Mouse (Mus musculus) erythroblast, adult 5-6 weeks (primary cell): ENCODE data around the gene N6amt1. TPM values are rescaled to one million over a fixed set of nuclear protein-coding genes. Genes with fewer than 3 reads are reported as not detected.

ENCODE experiments used
- ATAC-seq: replicated peaks from 2 replicates; pipeline ENCODE4 v1.8.0; 2016; ENCODE audit warnings: moderate number of reproducible peaks, mild to moderate bottlenecking, moderate TSS enrichment, inconsistent platforms; ENCODE audit not compliant: poor library complexity, low FRiP score, severe bottlenecking
- total RNA-seq, 2 experiments: library from RNA; stranded (forward) in 1 of 2; stranded (reverse) in 1 of 2; fragments of 150-400 nt in 1 of 2; fragments of 200-764, 138-1000 nt in 1 of 2; gene quantifications; 2 replicates each; pipeline versions ENCODE4 v1.2.3 to v1.2.4; 2015 to 2017; ENCODE audit warnings: low replicate concordance in 2 of 2

Gene N6amt1
- 3.3 and 6.9 TPM in 2 replicates for total RNA-seq (2015; ENCODE audit: low replicate concordance)
- total RNA-seq (2017; ENCODE audit: low replicate concordance): 0.43 and 3.6 TPM in 2 replicates

DNA sequence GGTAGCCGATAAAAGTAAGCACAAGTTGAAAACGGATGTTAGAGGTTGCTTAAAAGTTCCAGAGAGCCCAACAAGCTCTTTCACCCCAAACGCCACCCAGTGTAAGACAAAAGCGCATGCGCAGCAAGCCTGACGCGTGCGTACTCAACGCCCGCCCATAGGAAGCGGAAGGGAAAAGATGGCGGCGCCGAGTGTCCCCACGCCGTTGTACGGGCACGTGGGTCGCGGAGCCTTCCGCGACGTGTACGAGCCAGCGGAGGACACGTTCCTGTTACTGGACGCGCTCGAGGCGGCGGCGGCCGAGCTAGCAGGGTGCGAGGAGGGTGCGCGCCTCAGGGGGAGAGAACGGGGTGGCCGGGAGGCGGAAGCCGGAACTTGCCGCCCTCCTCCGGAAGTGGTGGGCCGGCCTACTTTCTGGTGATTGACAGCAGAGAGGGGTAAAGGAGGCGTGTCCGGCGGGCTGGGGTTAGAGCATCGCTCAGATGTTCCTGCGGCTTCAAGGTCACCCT lies at the start of gene N6amt1:
N6amt1 (plus strand) TSS at position 111 of the 509 bp plus-strand sequence.
- peak; percentile 99 for ATAC-seq

DNA sequence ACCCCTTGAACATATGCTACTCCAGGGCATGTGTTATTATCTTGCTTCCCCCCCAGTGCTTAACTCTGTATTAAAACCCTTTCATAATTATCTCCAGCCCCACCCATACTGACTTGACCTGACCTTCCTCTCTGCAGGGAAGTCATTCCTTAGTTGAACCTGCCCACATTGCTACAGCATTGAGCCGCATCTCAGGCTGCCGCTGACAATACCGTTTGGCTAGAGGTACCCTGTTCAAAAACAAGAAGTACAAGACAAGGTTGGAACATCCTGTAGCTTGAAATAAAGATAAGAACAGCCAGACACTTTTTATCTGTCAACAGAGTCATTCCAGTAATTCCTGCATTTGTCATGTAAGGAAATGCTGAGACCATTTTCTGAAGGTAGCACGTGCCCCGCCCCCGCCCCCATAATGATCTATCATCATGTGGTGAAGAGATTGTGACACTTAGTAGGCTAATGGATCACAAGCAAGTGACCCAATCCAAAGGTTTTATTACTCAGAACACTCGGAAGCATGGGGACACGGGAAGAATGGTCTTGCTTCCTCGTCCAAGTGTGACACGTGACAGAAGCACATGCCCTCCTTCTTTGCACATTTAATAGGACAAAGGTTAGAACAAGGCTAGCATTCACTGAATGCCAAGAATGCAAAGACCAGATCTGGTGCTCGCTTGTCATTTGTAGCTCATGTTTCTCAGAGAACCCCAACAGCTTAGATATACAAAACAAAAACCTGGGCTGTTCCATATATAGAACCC lies 48.6 kb upstream of the N6amt1 start:
- no peak for ATAC-seq

GRCm38 (mm10) chr16:87307109-87307735 lies 46.8 kb upstream of the N6amt1 start:
- ATAC-seq: no peak

- no peak for ATAC-seq
These were observed 43.3 kb upstream of the N6amt1 start for GRCm38 (mm10) chr16:87310659-87311058.

- ATAC-seq: no peak
These were observed 35.7 kb upstream of the N6amt1 start for GRCm38 (mm10) chr16:87318200-87318811.

DNA sequence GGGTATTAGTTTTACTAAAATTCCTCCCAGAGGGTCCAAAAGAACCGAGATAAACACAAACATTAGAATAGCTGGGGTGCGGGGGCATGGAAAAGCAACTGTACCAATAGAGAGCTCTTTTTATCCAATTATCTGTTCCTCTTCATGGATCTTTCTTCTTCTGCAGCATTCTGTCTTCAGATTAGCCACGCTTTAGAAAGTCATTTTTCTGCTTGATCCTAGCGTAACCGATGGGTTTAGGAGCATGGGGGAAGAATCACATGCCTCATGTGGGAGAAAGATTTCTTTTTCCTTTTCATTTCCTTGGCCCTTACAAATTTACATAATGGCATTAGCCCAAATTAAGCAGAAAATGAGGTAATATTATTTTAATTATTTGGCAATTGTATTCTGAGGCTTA lies 35.0 kb upstream of the N6amt1 start:
- no peak for ATAC-seq

DNA sequence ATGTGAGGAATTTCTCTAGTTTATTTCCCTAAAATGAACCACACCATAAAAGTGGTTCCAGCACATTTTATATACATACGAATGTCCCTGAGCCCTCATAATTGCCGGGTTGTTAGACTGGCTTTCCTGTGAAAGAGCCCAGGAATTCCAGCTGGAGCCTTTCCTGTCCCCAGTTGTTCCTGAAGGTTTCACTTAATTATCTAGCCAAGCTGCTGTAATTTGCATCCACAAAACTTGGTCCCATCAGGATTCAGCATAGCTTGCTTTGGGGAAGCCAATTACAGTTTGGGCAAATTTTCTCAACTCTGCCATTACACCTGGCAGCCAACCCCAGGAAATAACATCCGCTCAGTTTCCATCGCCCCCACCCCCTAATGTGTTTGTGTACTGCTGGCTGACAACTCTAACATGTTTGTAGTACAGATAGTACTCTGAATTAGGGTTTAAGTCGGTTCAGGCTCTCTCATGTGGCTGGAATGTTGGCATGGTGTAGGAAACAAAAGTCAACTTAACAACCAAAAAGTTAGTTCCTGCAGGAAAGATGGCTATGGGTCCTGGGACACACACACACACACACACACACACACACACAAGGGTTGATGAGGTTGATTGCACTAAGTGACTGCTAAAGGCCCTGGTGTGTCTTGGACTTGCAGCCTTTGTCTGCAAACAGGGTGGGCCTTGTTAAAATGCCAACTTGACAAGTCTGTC lies 34.3 kb upstream of the N6amt1 start:
- no peak for ATAC-seq

DNA sequence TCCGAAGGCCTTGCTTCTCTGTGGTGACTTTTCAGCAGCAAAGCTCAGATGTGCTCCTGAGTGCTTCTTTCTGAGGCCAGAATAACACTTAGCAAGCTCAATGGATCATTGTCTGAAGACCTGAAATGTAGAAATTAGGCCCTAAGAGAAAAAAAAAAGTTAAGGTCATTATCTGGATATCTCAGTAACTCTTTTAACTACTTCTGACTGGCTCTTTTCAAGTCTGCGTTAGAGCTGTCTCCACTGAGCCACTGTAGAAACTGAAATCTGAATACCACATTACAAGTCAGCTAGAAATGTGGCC lies 33.8 kb upstream of the N6amt1 start:
- ATAC-seq: no peak

DNA sequence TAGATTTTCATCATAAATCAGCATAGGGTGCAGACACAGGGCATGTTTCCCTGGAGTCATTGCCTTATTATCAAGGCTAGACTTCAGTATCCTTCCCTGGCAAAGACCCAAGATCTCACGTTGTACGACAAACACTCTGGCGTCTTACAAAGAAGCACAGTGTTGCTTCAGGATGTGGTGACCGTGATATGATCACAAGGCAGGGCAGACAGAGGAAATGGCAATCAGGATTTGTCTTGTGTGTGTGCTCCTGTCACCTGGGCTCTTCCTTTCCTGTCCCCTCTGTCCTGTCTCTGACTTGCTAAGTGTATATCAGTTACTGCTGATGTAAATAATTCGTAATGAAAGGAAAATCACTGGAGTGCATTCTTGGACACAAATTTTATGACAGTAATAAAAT lies 29.4 kb upstream of the N6amt1 start:
- ATAC-seq: no peak

GRCm38 (mm10) chr16:87329986-87330385 lies 24.0 kb upstream of the N6amt1 start:
- ATAC-seq: no peak

DNA sequence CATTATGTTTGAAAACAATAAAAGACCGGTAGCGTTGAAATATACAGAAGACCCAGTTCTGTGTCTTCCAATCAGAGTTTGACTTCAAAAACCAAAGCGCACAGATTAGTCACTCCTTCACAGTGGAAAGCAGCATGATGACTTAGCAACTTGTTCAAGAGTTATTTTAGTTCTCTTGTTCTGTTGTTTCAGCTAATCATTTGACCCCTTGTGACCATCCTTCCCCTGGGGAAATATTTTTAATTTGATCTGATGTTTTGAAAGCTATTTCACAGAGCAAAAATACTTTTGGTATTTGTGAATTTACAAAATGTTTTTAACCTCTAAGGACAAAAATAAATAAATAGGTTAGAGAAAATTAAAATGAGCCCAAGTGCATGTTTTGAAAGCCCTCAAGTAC lies 19.2 kb upstream of the N6amt1 start:
- no peak for ATAC-seq

DNA sequence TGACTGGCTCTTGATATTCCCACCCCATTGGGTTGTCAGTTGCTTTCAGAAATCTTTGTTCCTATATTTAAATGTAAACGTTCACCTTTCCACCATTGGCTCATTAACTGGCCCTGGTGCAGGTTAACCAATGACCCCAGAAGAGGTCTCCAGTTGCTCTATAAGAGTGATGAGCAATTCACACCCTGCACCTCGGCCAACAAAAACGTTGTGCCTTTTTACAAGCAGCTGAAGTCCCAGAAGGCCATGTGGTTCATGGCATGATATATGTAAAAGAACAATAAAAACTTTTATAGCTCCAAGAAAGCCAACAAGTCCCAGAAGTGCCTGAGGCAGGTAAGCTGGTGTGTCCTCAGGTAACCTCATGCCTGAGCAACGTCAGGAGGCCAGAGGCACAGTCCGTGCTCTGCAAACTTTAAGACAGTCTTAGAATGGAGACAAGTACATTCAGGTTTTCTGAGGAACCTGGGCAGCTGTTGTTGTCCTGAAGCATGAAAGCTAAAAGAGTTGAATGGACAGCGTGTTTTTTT lies 12.9 kb upstream of the N6amt1 start:
- ATAC-seq: no peak

GRCm38 (mm10) chr16:87348133-87348532 lies 5.9 kb upstream of the N6amt1 start:
- ATAC-seq: no peak

DNA sequence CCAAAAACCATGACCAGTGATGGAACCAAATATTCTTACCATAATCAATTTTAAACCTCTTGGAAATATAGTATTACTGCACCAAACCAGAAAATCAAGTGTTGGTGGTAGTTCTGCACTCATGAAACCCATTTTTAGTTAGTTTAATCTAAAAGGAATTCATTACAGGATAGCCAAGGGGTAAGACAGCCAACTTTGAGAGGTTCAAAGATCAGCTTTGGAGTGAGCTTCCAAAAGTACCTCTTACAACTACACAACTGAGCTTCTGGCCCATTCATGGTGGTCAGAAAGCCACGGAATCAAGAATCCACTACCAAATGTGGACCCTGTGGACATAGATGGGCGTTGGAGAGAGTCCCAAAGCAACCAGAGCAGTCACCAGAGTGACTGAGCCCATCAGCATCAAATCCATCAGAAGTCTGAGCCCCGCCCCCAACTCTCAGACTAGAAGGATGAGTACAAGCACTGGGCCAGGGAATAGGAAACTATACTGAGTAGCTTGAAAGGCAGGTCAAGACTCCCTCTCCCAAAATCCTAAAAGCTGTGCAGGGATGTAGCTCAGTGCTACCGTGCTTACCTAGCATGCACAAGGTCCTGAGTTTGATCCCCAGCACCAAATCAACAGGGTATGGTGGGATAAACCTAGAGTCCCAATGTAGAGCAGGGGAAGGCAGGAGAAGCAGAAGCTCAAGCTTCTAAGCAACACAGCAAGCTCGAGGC lies 2.4 kb upstream of the N6amt1 start:
- no peak for ATAC-seq

- no peak for ATAC-seq
These were observed 380 bp upstream of the N6amt1 start for GRCm38 (mm10) chr16:87353605-87354004.

DNA sequence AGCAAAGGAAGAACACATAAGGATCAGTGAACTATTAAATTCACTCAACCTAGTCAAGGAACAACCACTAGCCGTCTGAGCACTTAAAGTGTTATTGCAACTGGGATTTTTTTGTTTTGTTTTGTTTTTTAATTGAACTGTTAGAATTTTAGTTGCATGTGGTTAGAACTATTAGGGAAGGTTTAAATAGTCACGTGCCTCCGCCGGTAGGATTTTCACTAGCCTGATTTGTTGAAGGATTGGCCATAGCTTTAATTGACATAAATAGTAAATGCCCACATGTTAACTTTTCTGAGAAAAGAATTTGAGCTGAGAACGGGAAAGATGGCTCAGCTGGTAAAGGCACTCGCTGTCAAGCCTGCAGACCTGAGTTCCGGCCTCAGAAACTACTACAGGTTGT lies 763 bp downstream of the N6amt1 start:
- ATAC-seq: no peak

DNA sequence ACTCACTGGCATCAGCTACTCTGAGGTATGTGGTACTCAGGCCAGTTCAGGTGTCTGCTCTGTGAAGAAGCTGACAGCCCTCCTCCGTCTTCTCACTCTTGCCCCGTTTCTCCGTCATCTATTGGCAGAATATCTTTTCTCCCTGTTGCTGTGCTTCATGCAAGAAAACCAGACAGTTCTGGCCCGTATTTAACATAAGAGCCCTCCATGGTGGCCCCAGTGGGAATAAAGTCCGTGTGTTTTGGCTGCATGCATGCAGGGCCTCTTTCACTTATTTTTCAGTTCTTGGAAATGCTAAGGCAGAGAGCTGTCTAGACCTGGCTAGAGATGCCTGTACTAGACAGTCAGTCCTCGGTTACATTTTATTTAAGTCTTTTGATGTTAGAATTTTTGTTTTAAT lies 6.1 kb downstream of the N6amt1 start:
- ATAC-seq: no peak

DNA sequence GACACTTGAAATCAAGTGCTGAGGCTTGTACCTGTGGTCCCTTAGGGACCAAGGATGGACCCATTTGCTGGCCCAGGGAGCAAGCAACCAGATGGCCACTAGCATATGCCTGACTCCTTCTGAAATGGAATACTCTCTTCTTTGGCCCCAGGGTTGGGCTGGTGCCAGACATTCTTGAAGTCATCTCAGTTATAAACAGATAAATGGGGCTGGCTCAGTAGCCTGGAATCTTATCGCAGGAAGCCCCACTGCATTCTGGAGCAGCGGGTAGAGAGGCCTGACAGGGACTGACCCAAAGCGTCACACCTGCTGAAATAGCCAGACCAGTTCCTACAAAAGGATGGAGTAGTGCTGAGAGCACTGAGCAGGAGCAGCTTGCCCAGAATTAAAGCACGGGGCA lies 10.2 kb downstream of the N6amt1 start:
- ATAC-seq: no peak

- no peak for ATAC-seq
These were observed 12.1 kb downstream of the N6amt1 start for GRCm38 (mm10) chr16:87366035-87366434.

- no peak for ATAC-seq
These were observed 12.5 kb downstream of the N6amt1 start for GRCm38 (mm10) chr16:87366445-87366844.
